20 mouse cellular contexts compared by ENCODE assay signal in genomic region chr10:117772364-117773105, GRCm38 (mm10).
"Had no signal": no experiment of that assay in that cellular context is flagged by ENCODE, and none has a peak within 500 bp of the region (broad histone marks: within the 10 kb centered on the region; RNA-seq: fewer than 3 reads in every experiment).

No protein-coding gene starts in this region.

- H3K9me3 ChIP-seq: liver, embryonic 15.5 days; lung, embryonic 15.5 days; midbrain, embryonic 12.5 days; neural tube, embryonic 13.5 days; neural tube, embryonic 15.5 days had no signal

- H3K27me3 ChIP-seq: liver, embryonic 15.5 days; lung, embryonic 15.5 days; midbrain, embryonic 12.5 days; neural tube, embryonic 13.5 days; neural tube, embryonic 15.5 days had no signal

- H3K4me2 ChIP-seq: liver, embryonic 15.5 days; lung, embryonic 15.5 days; midbrain, embryonic 12.5 days; neural tube, embryonic 13.5 days; neural tube, embryonic 15.5 days had no signal

- H3K27ac ChIP-seq: liver, embryonic 15.5 days; lung, embryonic 15.5 days; midbrain, embryonic 12.5 days; neural tube, embryonic 13.5 days; neural tube, embryonic 15.5 days had no signal

- ATAC-seq: liver, postnatal 0 days; lung, postnatal 0 days; midbrain, embryonic 16.5 days had no signal

- H3K9ac ChIP-seq: liver, embryonic 15.5 days; liver, postnatal 0 days; lung, embryonic 15.5 days; midbrain, embryonic 12.5 days; neural tube, embryonic 13.5 days; neural tube, embryonic 15.5 days had no signal

- H3K4me1 ChIP-seq: liver, embryonic 15.5 days; lung, embryonic 15.5 days; midbrain, embryonic 12.5 days; neural tube, embryonic 13.5 days; neural tube, embryonic 15.5 days had no signal

- DNase-seq: liver, postnatal 0 days; lung, adult 2 months; lung, postnatal 4 days; midbrain, embryonic 14.5 days; retina, postnatal 1 day; right cerebral cortex, adult 18-20 months; right cerebral cortex, postnatal 25 days; right cerebral cortex, postnatal 4 days; spleen, adult 18-20 months; thymus, adult 18-20 months; thymus, postnatal 14 days; thymus, postnatal 36 days had no signal

- H3K4me3 ChIP-seq: liver, embryonic 15.5 days; lung, embryonic 15.5 days; midbrain, embryonic 12.5 days; myocyte; neural tube, embryonic 13.5 days; neural tube, embryonic 15.5 days had no signal
